Mouse (Mus musculus) gastrocnemius, postnatal 4 days (tissue): ENCODE results near the gene Crkl. TPM values are rescaled to one million over a fixed set of nuclear protein-coding genes. Genes with fewer than 3 reads are reported as not detected.

Source experiments
- DNase-seq, 2 experiments: peaks; one replicate each; pipeline ENCODE4 v3.0.0; 2021 to 2022; ENCODE audit warnings: low spot score in 2 of 2, mixed read lengths in 2 of 2
- total RNA-seq, 2 experiments: library from RNA; stranded (reverse); gene quantifications; 2 replicates each; pipeline ENCODE4 v1.2.3; 2021

Gene Crkl
- total RNA-seq, 2 experiments from 2014 or later = 32.4 to 33.1 TPM

- DNase-seq = no peak
Observed at GRCm38 (mm10) chr16:17526223-17526622, 74.4 kb downstream of the Crkl start.

GRCm38 (mm10) chr16:17527606-17528005, 75.8 kb downstream of the Crkl start:
- no peak for DNase-seq

GRCm38 (mm10) chr16:17528276-17528675, 76.5 kb downstream of the Crkl start:
- no peak for DNase-seq

- DNase-seq = peak in 1 of 2 experiments; percentile 39
Observed at GRCm38 (mm10) chr16:17529981-17530586, 78.3 kb downstream of the Crkl start.

GRCm38 (mm10) chr16:17530640-17531288, 79.0 kb downstream of the Crkl start, which contains the start of gene Thap7:
TSS of gene Thap7 (minus strand) at chr16:17531136.
- DNase-seq = peak; percentile 98

GRCm38 (mm10) chr16:17532271-17532670, 80.5 kb downstream of the Crkl start:
- DNase-seq = no peak

GRCm38 (mm10) chr16:17532676-17533329, 81.0 kb downstream of the Crkl start:
- no peak for DNase-seq

GRCm38 (mm10) chr16:17536584-17536983, 84.8 kb downstream of the Crkl start:
- DNase-seq = no peak

Other genes with a start within 250 kb of the Crkl start
- gene Ube2l3, start 249.3 kb upstream of the Crkl start, total RNA-seq = 100 to 1,000 TPM; 166 to 178 TPM
- gene Rimbp3, start 243.4 kb upstream of the Crkl start, total RNA-seq = under 1 TPM; 0.22 to 0.29 TPM
- 1 to 10 TPM; 2.7 to 3.9 TPM for gene Hic2, start 218.4 kb upstream of the Crkl start, total RNA-seq
- gene Tmem191c, start 175.9 kb upstream of the Crkl start, total RNA-seq = 1 to 10 TPM; 4.4 to 5.8 TPM
- gene Serpind1, start 120.6 kb upstream of the Crkl start, total RNA-seq = 1 to 10 TPM in 1 of 2 experiments, under 1 TPM in 1; 0.78 to 1.9 TPM
- gene Snap29, start 46.0 kb upstream of the Crkl start, total RNA-seq = 10 to 100 TPM; 14.3 to 15.5 TPM
- gene Pi4ka, start 45.7 kb upstream of the Crkl start, total RNA-seq = 10 to 100 TPM; 27.9 to 31.4 TPM
- under 1 TPM; 0.54 to 0.75 TPM for gene Aifm3, start 37.6 kb downstream of the Crkl start, total RNA-seq
- gene Lztr1, start 56.7 kb downstream of the Crkl start, total RNA-seq = 10 to 100 TPM; 48.4 to 51.1 TPM
- gene Thap7, start 79.1 kb downstream of the Crkl start, total RNA-seq = 10 to 100 TPM; 18.7 to 22.5 TPM
- gene Lrrc74b, start 109.3 kb downstream of the Crkl start, total RNA-seq = 1 to 10 TPM; 2.5 to 5.0 TPM
- gene P2rx6, start 109.9 kb downstream of the Crkl start, total RNA-seq = 1 to 10 TPM; 6.3 to 7.5 TPM
- 1 to 10 TPM; 2.3 to 3.5 TPM for gene Slc7a4, start 131.2 kb downstream of the Crkl start, total RNA-seq
- 10 to 100 TPM; 23.5 to 23.9 TPM for gene Smpd4, start 167.4 kb downstream of the Crkl start, total RNA-seq
- 1 to 10 TPM; 2.7 to 2.8 TPM for gene Ccdc74a, start 194.5 kb downstream of the Crkl start, total RNA-seq